Mouse (Mus musculus): ENCODE results near the gene Gm21974. TPM values are rescaled to one million over a fixed set of nuclear protein-coding genes. Genes with fewer than 3 reads are reported as not detected.
"Not testable (repeated sequence)": the region's sequence is repeated elsewhere in the genome, so short reads cannot be mapped to it uniquely, and the experiment has no call there.

Gm21974 gene
- polyA plus RNA-seq, 1 experiment, result not detected

- TF ChIP-seq CTCF (IDR thresholded peaks at IDR 0.05; ENCODE audit: extremely low read depth, insufficient read length, insufficient replicate concordance, low read depth, low read length) (no peak), POLR2A (IDR thresholded peaks at IDR 0.05; ENCODE audit: low read depth, low read length) (peak; percentile 91)
- peaks cover 29% of the 10 kb centered on the region for H3K36me3 ChIP-seq (ENCODE audit: control insufficient read depth, insufficient read depth, low read length)
- H3K27ac ChIP-seq (ENCODE audit: insufficient read depth, low read depth, low read length), result peak overlapping the region; percentile 99
- peaks cover 9% of the 10 kb centered on the region for H3K4me1 ChIP-seq (ENCODE audit: control insufficient read depth, insufficient read depth, insufficient read length, low read length)
- WGBS, result under 1% methylated on average over 40 of the region's 40 CpGs
- no peaks in the 10 kb centered on the region for H3K27me3 ChIP-seq (ENCODE audit: control insufficient read depth, insufficient read depth, low read length)
- peak overlapping the region; percentile 90 for H3K4me3 ChIP-seq (ENCODE audit: low read depth, low read length)
Measured at GRCm38 (mm10) chr7:127842001-127842718, 53.1 kb downstream of the Gm21974 start.

DNA sequence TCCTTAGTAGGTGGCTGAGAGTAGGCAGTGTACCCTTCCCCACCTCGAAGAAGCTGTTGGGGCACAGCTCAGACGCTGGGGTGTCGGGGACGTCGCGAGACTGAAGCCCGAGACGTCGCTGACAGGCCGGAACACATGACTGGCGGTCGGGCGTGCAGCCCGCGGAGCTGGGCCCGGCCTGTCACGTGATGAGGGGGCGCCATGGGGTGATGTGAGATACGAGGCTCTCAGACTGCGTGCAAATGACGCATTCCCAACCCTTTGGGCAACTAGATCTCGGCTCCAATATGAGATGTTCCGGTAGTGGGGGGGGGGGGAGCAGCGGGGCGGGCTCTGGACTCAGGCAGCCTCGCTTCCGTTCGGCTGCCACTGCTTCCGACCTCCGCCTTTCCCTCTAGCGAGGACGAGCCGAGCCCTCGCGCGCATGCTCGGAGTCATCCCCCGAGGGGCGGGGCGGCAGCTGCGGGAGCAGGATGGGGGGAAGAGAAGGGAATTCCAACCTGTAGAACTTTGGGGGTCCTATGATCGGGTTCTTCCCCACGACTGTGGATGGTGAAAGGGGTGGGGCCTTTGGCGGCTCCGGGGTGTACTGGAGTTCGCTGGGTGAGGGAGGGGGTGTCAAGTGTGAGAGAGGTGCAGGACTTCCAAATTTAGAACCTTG is 53.8 kb downstream of the Gm21974 start:
- peaks cover 24% of the 10 kb centered on the region for H3K36me3 ChIP-seq (ENCODE audit: control insufficient read depth, insufficient read depth, low read length)
- peak overlapping the region; percentile 90 for H3K4me3 ChIP-seq (ENCODE audit: low read depth, low read length)
- H3K27me3 ChIP-seq (ENCODE audit: control insufficient read depth, insufficient read depth, low read length), result no peaks in the 10 kb centered on the region
- peak; percentile 47; the same call in 1 of the 2 replicates for TF ChIP-seq POLR2A (IDR thresholded peaks at IDR 0.05; ENCODE audit: low read depth, low read length)
- TF ChIP-seq CTCF (IDR thresholded peaks at IDR 0.05; ENCODE audit: extremely low read depth, insufficient read length, insufficient replicate concordance, low read depth, low read length), result no peak
- 1% methylated on average over 46 of the region's 46 CpGs for whole genome bisulfite sequencing
- peaks cover 9% of the 10 kb centered on the region for H3K4me1 ChIP-seq (ENCODE audit: control insufficient read depth, insufficient read depth, insufficient read length, low read length)
- peak overlapping the region; percentile 99 for H3K27ac ChIP-seq (ENCODE audit: insufficient read depth, low read depth, low read length)

- Histone ChIP-seq H3K4me1 (ENCODE audit: control insufficient read depth, insufficient read depth, insufficient read length, low read length) (peaks cover 9% of the 10 kb centered on the region), H3K4me3 (ENCODE audit: low read depth, low read length) (peak overlapping the region; percentile 90), H3K36me3 (ENCODE audit: control insufficient read depth, insufficient read depth, low read length) (peaks cover 18% of the 10 kb centered on the region), H3K27ac (ENCODE audit: insufficient read depth, low read depth, low read length) (peak overlapping the region; percentile 88), H3K27me3 (ENCODE audit: control insufficient read depth, insufficient read depth, low read length) (no peaks in the 10 kb centered on the region)
- TF ChIP-seq CTCF (IDR thresholded peaks at IDR 0.05; ENCODE audit: extremely low read depth, insufficient read length, insufficient replicate concordance, low read depth, low read length) (no peak), POLR2A (IDR thresholded peaks at IDR 0.05; ENCODE audit: low read depth, low read length) (no peak)
- 4% methylated on average over 15 of the region's 15 CpGs for WGBS
Measured at GRCm38 (mm10) chr7:127840886-127841285, 54.4 kb downstream of the Gm21974 start.

GRCm38 (mm10) chr7:127840031-127840430 is 55.2 kb downstream of the Gm21974 start:
- H3K4me1 ChIP-seq (ENCODE audit: control insufficient read depth, insufficient read depth, insufficient read length, low read length); H3K27ac ChIP-seq (ENCODE audit: insufficient read depth, low read depth, low read length); H3K27me3 ChIP-seq (ENCODE audit: control insufficient read depth, insufficient read depth, low read length); H3K4me3 ChIP-seq (ENCODE audit: low read depth, low read length): not testable (repeated sequence)
- peaks cover 14% of the 10 kb centered on the region for H3K36me3 ChIP-seq (ENCODE audit: control insufficient read depth, insufficient read depth, low read length)
- WGBS, result 80% methylated on average over 2 of the region's 2 CpGs

DNA sequence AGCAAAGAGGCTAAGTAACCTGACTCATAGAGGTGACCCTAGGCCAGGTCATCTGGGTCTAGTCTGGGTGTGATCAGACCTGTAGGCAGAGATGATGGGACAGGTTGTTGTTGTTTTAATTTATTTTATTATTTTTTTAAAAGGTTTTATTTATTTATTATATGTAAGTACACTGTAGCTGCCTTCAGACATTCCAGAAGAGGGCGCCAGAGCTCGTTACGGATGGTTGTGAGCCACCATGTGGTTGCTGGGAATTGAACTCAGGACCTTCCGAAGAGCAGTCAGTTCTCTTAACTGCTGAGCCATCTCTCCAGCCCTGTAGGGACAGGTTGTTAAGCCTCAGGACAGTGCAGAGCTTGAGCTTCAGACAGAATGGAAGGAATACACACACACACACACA is 57.4 kb downstream of the Gm21974 start:
- 91% methylated on average over 4 of the region's 4 CpGs for WGBS
- H3K4me1 ChIP-seq (ENCODE audit: control insufficient read depth, insufficient read depth, insufficient read length, low read length); H3K36me3 ChIP-seq (ENCODE audit: control insufficient read depth, insufficient read depth, low read length); H3K27me3 ChIP-seq (ENCODE audit: control insufficient read depth, insufficient read depth, low read length); H3K27ac ChIP-seq (ENCODE audit: insufficient read depth, low read depth, low read length); H3K4me3 ChIP-seq (ENCODE audit: low read depth, low read length): not testable (repeated sequence)

- 82% methylated on average over 5 of the region's 5 CpGs for WGBS
- TF ChIP-seq CTCF (IDR thresholded peaks at IDR 0.05; ENCODE audit: extremely low read depth, insufficient read length, insufficient replicate concordance, low read depth, low read length) (no peak), POLR2A (IDR thresholded peaks at IDR 0.05; ENCODE audit: low read depth, low read length) (no peak)
- H3K27me3 ChIP-seq (ENCODE audit: control insufficient read depth, insufficient read depth, low read length), result no peaks in the 10 kb centered on the region
- H3K4me1 ChIP-seq (ENCODE audit: control insufficient read depth, insufficient read depth, insufficient read length, low read length), result peaks cover 7% of the 10 kb centered on the region
- no peak overlapping the region for H3K4me3 ChIP-seq (ENCODE audit: low read depth, low read length)
- no peak overlapping the region for H3K27ac ChIP-seq (ENCODE audit: insufficient read depth, low read depth, low read length)
- no peaks in the 10 kb centered on the region for H3K36me3 ChIP-seq (ENCODE audit: control insufficient read depth, insufficient read depth, low read length)
Measured at GRCm38 (mm10) chr7:127837473-127837872, 57.8 kb downstream of the Gm21974 start.

Other genes with a start within 250 kb of the Gm21974 start
- 11.1 and 24.6 TPM in 2 replicates for gene Bcl7c, start 186.5 kb downstream of the Gm21974 start, polyA plus RNA-seq (2012; rRNA removed)
- gene Ctf1, start 182.7 kb downstream of the Gm21974 start, polyA plus RNA-seq (2012; rRNA removed), result 7.1 and 8.3 TPM in 2 replicates
- not detected in 2 replicates for gene Ctf2, start 163.3 kb downstream of the Gm21974 start, polyA plus RNA-seq (2012; rRNA removed)
- gene Fbxl19, start 150.9 kb downstream of the Gm21974 start, polyA plus RNA-seq (2012; rRNA removed), result 23.2 and 53.0 TPM in 2 replicates
- 17.9 and 21.3 TPM in 2 replicates for gene Orai3, start 125.6 kb downstream of the Gm21974 start, polyA plus RNA-seq (2012; rRNA removed)
- gene Setd1a, start 118.8 kb downstream of the Gm21974 start, polyA plus RNA-seq (2012; rRNA removed), result 5.2 and 9.2 TPM in 2 replicates
- gene Gm49388, start 109.8 kb downstream of the Gm21974 start, polyA plus RNA-seq (2012; rRNA removed), result 0.39 TPM in 1 of 2 replicates, not detected in the other
- 31.3 and 45.7 TPM in 2 replicates for gene Hsd3b7, start 94.8 kb downstream of the Gm21974 start, polyA plus RNA-seq (2012; rRNA removed)
- 27.3 and 68.2 TPM in 2 replicates for gene Stx4a, start 71.2 kb downstream of the Gm21974 start, polyA plus RNA-seq (2012; rRNA removed)
- gene Stx1b, start 70.9 kb downstream of the Gm21974 start, polyA plus RNA-seq (2012; rRNA removed), result 1.2 and 1.8 TPM in 2 replicates
- gene Zfp646, start 19.2 kb downstream of the Gm21974 start, polyA plus RNA-seq (2012; rRNA removed), result 8.0 and 13.6 TPM in 2 replicates
- 3.7 and 7.1 TPM in 2 replicates for gene Zfp668, start 18.6 kb downstream of the Gm21974 start, polyA plus RNA-seq (2012; rRNA removed)
- 1.6 and 2.1 TPM in 2 replicates for gene Prss53, start 4.5 kb downstream of the Gm21974 start, polyA plus RNA-seq (2012; rRNA removed)
- gene Vkorc1, start 163 bp upstream of the Gm21974 start, polyA plus RNA-seq (2012; rRNA removed), result 94.3 and 97.7 TPM in 2 replicates
- gene Bckdk, start 8.6 kb upstream of the Gm21974 start, polyA plus RNA-seq (2012; rRNA removed), result 54.4 and 68.3 TPM in 2 replicates
- 5.2 and 8.3 TPM in 2 replicates for gene Kat8, start 17.1 kb upstream of the Gm21974 start, polyA plus RNA-seq (2012; rRNA removed)
- 30.0 and 41.3 TPM in 2 replicates for gene Prss8, start 34.6 kb upstream of the Gm21974 start, polyA plus RNA-seq (2012; rRNA removed)
- gene Prss36, start 51.3 kb upstream of the Gm21974 start, polyA plus RNA-seq (2012; rRNA removed), result 2.6 and 3.3 TPM in 2 replicates
- 90.6 and 184 TPM in 2 replicates for gene Fus, start 72.0 kb upstream of the Gm21974 start, polyA plus RNA-seq (2012; rRNA removed)
- gene Pycard, start 98.4 kb upstream of the Gm21974 start, polyA plus RNA-seq (2012; rRNA removed), result 602 and 952 TPM in 2 replicates
- 7.4 and 8.8 TPM in 2 replicates for gene Trim72, start 108.5 kb upstream of the Gm21974 start, polyA plus RNA-seq (2012; rRNA removed)
- gene Itgam, start 167.2 kb upstream of the Gm21974 start, polyA plus RNA-seq (2012; rRNA removed), result 3.1 and 3.3 TPM in 2 replicates
- gene Gm49368, start 167.2 kb upstream of the Gm21974 start, polyA plus RNA-seq (2012; rRNA removed), result 0.05 and 0.09 TPM in 2 replicates
- 4.6 and 5.8 TPM in 2 replicates for gene Itgax, start 234.1 kb upstream of the Gm21974 start, polyA plus RNA-seq (2012; rRNA removed)

Data from small intestine, adult 2 months (tissue).